Mouse (Mus musculus): ENCODE measurements around the gene Cela3a. TPM values are rescaled to one million over a fixed set of nuclear protein-coding genes. Genes with fewer than 3 reads are reported as not detected.

Cela3a gene
- polyA plus RNA-seq, 1 experiment from 2014 or later = not detected

- Histone ChIP-seq H3K4me3 (ENCODE audit: low read depth, low read length) (no peak overlapping the region), H3K27ac (ENCODE audit: low read length) (no peak overlapping the region), H3K9ac (ENCODE audit: low read depth, low read length) (no peak overlapping the region), H3K27me3 (ENCODE audit: control insufficient read depth, insufficient read depth, low read depth, low read length) (no peaks in the 10 kb centered on the region), H3K36me3 (ENCODE audit: control insufficient read depth, insufficient read depth, low read length) (no peaks in the 10 kb centered on the region), H3K4me1 (ENCODE audit: control insufficient read depth, insufficient read depth, low read length) (no peaks in the 10 kb centered on the region), H3K4me2 (ENCODE audit: low read length) (no peak overlapping the region), H3K9me3 (replicated peaks; ENCODE audit: control insufficient read depth, low read length, poor library complexity, severe bottlenecking) (no peaks in the 10 kb centered on the region)
- no peak for ATAC-seq
- 75% methylated on average over 2 of the region's 2 CpGs for WGBS
These were observed 39.5 kb upstream of the Cela3a start for GRCm38 (mm10) chr4:137449132-137449531.

- 57% methylated on average over 2 of the region's 2 CpGs for WGBS
- Histone ChIP-seq H3K27me3 (ENCODE audit: control insufficient read depth, insufficient read depth, low read depth, low read length) (no peaks in the 10 kb centered on the region), H3K9me3 (replicated peaks; ENCODE audit: control insufficient read depth, low read length, poor library complexity, severe bottlenecking) (no peaks in the 10 kb centered on the region), H3K4me3 (ENCODE audit: low read depth, low read length) (no peak overlapping the region), H3K27ac (ENCODE audit: low read length) (no peak overlapping the region), H3K4me2 (ENCODE audit: low read length) (no peak overlapping the region), H3K9ac (ENCODE audit: low read depth, low read length) (no peak overlapping the region), H3K36me3 (ENCODE audit: control insufficient read depth, insufficient read depth, low read length) (no peaks in the 10 kb centered on the region), H3K4me1 (ENCODE audit: control insufficient read depth, insufficient read depth, low read length) (no peaks in the 10 kb centered on the region)
- no peak for ATAC-seq
These were observed 39.0 kb upstream of the Cela3a start for GRCm38 (mm10) chr4:137448641-137449040.

GRCm38 (mm10) chr4:137448197-137448596 is 38.6 kb upstream of the Cela3a start:
- H3K27me3 ChIP-seq (ENCODE audit: control insufficient read depth, insufficient read depth, low read depth, low read length) = no peaks in the 10 kb centered on the region
- H3K27ac ChIP-seq (ENCODE audit: low read length) = no peak overlapping the region
- no peak overlapping the region for H3K9ac ChIP-seq (ENCODE audit: low read depth, low read length)
- H3K4me1 ChIP-seq (ENCODE audit: control insufficient read depth, insufficient read depth, low read length) = no peaks in the 10 kb centered on the region
- no peak overlapping the region for H3K4me3 ChIP-seq (ENCODE audit: low read depth, low read length)
- no peak for ATAC-seq
- 40% methylated on average over 6 of the region's 6 CpGs for WGBS
- no peaks in the 10 kb centered on the region for H3K9me3 ChIP-seq (replicated peaks; ENCODE audit: control insufficient read depth, low read length, poor library complexity, severe bottlenecking)
- no peaks in the 10 kb centered on the region for H3K36me3 ChIP-seq (ENCODE audit: control insufficient read depth, insufficient read depth, low read length)
- H3K4me2 ChIP-seq (ENCODE audit: low read length) = no peak overlapping the region

- 74% methylated on average over 7 of the region's 7 CpGs for WGBS
- no peak overlapping the region for H3K4me2 ChIP-seq (ENCODE audit: low read length)
- no peaks in the 10 kb centered on the region for H3K4me1 ChIP-seq (ENCODE audit: control insufficient read depth, insufficient read depth, low read length)
These were observed 38.0 kb upstream of the Cela3a start for GRCm38 (mm10) chr4:137447363-137448196.

GRCm38 (mm10) chr4:137445881-137446280 is 36.3 kb upstream of the Cela3a start:
- Histone ChIP-seq H3K4me3 (ENCODE audit: low read depth, low read length) (no peak overlapping the region), H3K9me3 (replicated peaks; ENCODE audit: control insufficient read depth, low read length, poor library complexity, severe bottlenecking) (no peaks in the 10 kb centered on the region), H3K27me3 (ENCODE audit: control insufficient read depth, insufficient read depth, low read depth, low read length) (no peaks in the 10 kb centered on the region), H3K27ac (ENCODE audit: low read length) (no peak overlapping the region), H3K4me2 (ENCODE audit: low read length) (no peak overlapping the region), H3K9ac (ENCODE audit: low read depth, low read length) (no peak overlapping the region), H3K36me3 (ENCODE audit: control insufficient read depth, insufficient read depth, low read length) (no peaks in the 10 kb centered on the region), H3K4me1 (ENCODE audit: control insufficient read depth, insufficient read depth, low read length) (no peaks in the 10 kb centered on the region)
- no peak for ATAC-seq
- WGBS = 94% methylated on average over 4 of the region's 4 CpGs

More at GRCm38 (mm10) chr4:137447363-137448196, 38.0 kb upstream of the Cela3a start:
- no peak overlapping the region for H3K4me3 ChIP-seq (ENCODE audit: low read depth, low read length)
- no peaks in the 10 kb centered on the region for H3K9me3 ChIP-seq (replicated peaks; ENCODE audit: control insufficient read depth, low read length, poor library complexity, severe bottlenecking)
- no peaks in the 10 kb centered on the region for H3K27me3 ChIP-seq (ENCODE audit: control insufficient read depth, insufficient read depth, low read depth, low read length)
- H3K27ac ChIP-seq (ENCODE audit: low read length) = no peak overlapping the region
- ATAC-seq = no peak
- no peak overlapping the region for H3K9ac ChIP-seq (ENCODE audit: low read depth, low read length)
- no peaks in the 10 kb centered on the region for H3K36me3 ChIP-seq (ENCODE audit: control insufficient read depth, insufficient read depth, low read length)

GRCm38 (mm10) chr4:137443625-137444024 is 34.0 kb upstream of the Cela3a start:
- 33% methylated on average over 5 of the region's 5 CpGs for WGBS
- Histone ChIP-seq H3K4me2 (ENCODE audit: low read length) (peak overlapping the region; percentile 42), H3K27ac (ENCODE audit: low read length) (no peak overlapping the region), H3K9me3 (replicated peaks; ENCODE audit: control insufficient read depth, low read length, poor library complexity, severe bottlenecking) (no peaks in the 10 kb centered on the region), H3K4me1 (ENCODE audit: control insufficient read depth, insufficient read depth, low read length) (no peaks in the 10 kb centered on the region), H3K27me3 (ENCODE audit: control insufficient read depth, insufficient read depth, low read depth, low read length) (no peaks in the 10 kb centered on the region), H3K36me3 (ENCODE audit: control insufficient read depth, insufficient read depth, low read length) (no peaks in the 10 kb centered on the region), H3K4me3 (ENCODE audit: low read depth, low read length) (no peak overlapping the region), H3K9ac (ENCODE audit: low read depth, low read length) (no peak overlapping the region)
- no peak; the same call in 1 of the 2 replicates for ATAC-seq

GRCm38 (mm10) chr4:137441332-137441731 is 31.7 kb upstream of the Cela3a start:
- no peak overlapping the region for H3K4me3 ChIP-seq (ENCODE audit: low read depth, low read length)
- no peak overlapping the region for H3K9ac ChIP-seq (ENCODE audit: low read depth, low read length)
- H3K9me3 ChIP-seq (replicated peaks; ENCODE audit: control insufficient read depth, low read length, poor library complexity, severe bottlenecking) = no peaks in the 10 kb centered on the region
- H3K36me3 ChIP-seq (ENCODE audit: control insufficient read depth, insufficient read depth, low read length) = no peaks in the 10 kb centered on the region
- ATAC-seq = no peak
- H3K4me2 ChIP-seq (ENCODE audit: low read length) = no peak overlapping the region
- no peaks in the 10 kb centered on the region for H3K4me1 ChIP-seq (ENCODE audit: control insufficient read depth, insufficient read depth, low read length)
- no peaks in the 10 kb centered on the region for H3K27me3 ChIP-seq (ENCODE audit: control insufficient read depth, insufficient read depth, low read depth, low read length)
- 86% methylated on average over 4 of the region's 4 CpGs for WGBS
- H3K27ac ChIP-seq (ENCODE audit: low read length) = no peak overlapping the region

- H3K27ac ChIP-seq (ENCODE audit: low read length) = no peak overlapping the region
- 90% methylated on average over 8 of the region's 8 CpGs for WGBS
- H3K27me3 ChIP-seq (ENCODE audit: control insufficient read depth, insufficient read depth, low read depth, low read length) = no peaks in the 10 kb centered on the region
- H3K4me2 ChIP-seq (ENCODE audit: low read length) = no peak overlapping the region
- no peak for ATAC-seq
- H3K4me1 ChIP-seq (ENCODE audit: control insufficient read depth, insufficient read depth, low read length) = no peaks in the 10 kb centered on the region
- no peak overlapping the region for H3K9ac ChIP-seq (ENCODE audit: low read depth, low read length)
- H3K4me3 ChIP-seq (ENCODE audit: low read depth, low read length) = no peak overlapping the region
- H3K36me3 ChIP-seq (ENCODE audit: control insufficient read depth, insufficient read depth, low read length) = no peaks in the 10 kb centered on the region
- H3K9me3 ChIP-seq (replicated peaks; ENCODE audit: control insufficient read depth, low read length, poor library complexity, severe bottlenecking) = no peaks in the 10 kb centered on the region
These were observed 29.3 kb upstream of the Cela3a start for GRCm38 (mm10) chr4:137438842-137439241.

- Histone ChIP-seq H3K36me3 (ENCODE audit: control insufficient read depth, insufficient read depth, low read length) (no peaks in the 10 kb centered on the region), H3K4me2 (ENCODE audit: low read length) (no peak overlapping the region), H3K4me3 (ENCODE audit: low read depth, low read length) (no peak overlapping the region), H3K9me3 (replicated peaks; ENCODE audit: control insufficient read depth, low read length, poor library complexity, severe bottlenecking) (no peaks in the 10 kb centered on the region), H3K9ac (ENCODE audit: low read depth, low read length) (no peak overlapping the region), H3K27ac (ENCODE audit: low read length) (no peak overlapping the region), H3K27me3 (ENCODE audit: control insufficient read depth, insufficient read depth, low read depth, low read length) (no peaks in the 10 kb centered on the region), H3K4me1 (ENCODE audit: control insufficient read depth, insufficient read depth, low read length) (no peaks in the 10 kb centered on the region)
- no peak for ATAC-seq
- WGBS = 92% methylated on average over 8 of the region's 8 CpGs
These were observed 27.5 kb upstream of the Cela3a start for GRCm38 (mm10) chr4:137436979-137437669.

Measured in midbrain, embryonic 16.5 days (tissue).